Mouse (Mus musculus) T-cell, adult 66 days (primary cell): Measurements from ENCODE around the gene Adam26b. TPM values are rescaled to one million over a fixed set of nuclear protein-coding genes. Genes with fewer than 3 reads are reported as not detected.

Source experiments
- total RNA-seq, 2 experiments: library from RNA; stranded (reverse); gene quantifications; 3 replicates in 1 of 2; 4 replicates in 1 of 2; pipeline ENCODE4 v1.2.4; 2023

Adam26b gene
- not detected for total RNA-seq

DNA sequence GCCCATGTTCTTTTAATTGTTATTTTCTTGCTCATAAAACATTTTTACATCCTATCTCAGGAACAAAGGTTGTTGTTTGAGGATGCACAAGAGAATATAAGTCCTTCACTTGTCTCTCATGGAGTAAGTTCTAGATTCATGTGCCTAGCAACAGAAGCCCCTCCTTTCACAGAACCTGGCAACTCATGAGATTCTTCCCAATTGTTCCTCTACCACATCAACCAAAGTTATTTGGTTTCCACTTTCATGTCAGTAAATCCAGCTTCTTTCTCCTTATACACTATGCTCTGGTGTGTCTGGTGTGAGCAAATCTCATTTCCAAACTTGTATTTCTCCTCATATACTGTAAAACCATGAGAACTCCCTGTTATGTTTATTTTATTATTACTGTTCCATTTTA lies at the start of gene Adam26b:
Adam26b (minus strand) TSS at position 101 of the 400 bp plus-strand sequence.

DNA sequence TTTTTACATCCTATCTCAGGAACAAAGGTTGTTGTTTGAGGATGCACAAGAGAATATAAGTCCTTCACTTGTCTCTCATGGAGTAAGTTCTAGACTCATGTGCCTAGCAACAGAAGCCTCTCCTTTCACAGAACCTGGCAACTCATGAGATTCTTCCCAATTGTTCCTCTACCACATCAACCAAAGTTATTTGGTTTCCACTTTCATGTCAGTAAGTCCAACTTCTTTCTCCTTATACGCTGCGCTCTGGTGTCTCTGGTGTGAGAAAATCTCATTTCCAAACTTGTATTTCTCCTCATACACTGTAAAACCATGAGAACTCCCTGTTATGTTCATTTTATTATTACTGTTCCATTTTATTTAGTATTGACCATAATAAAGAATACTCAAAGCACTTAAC lies 48.7 kb upstream of the Adam26b start, which contains the start of gene Adam26a:
Adam26a (minus strand) TSS at position 101 of the 400 bp plus-strand sequence.

Other genes with a start within 250 kb of the Adam26b start
- not detected for gene Zfp42, start 221.1 kb downstream of the Adam26b start, total RNA-seq
- not detected for gene Adam26a, start 48.6 kb upstream of the Adam26b start, total RNA-seq
- gene Gm5346, start 99.2 kb upstream of the Adam26b start, total RNA-seq, result not detected
- gene Adam34, start 181.9 kb upstream of the Adam26b start, total RNA-seq, result not detected